Mouse (Mus musculus) stomach, embryonic 14.5 days (tissue): ENCODE results near the gene Prm3. TPM values are rescaled to one million over a fixed set of nuclear protein-coding genes. Genes with fewer than 3 reads are reported as not detected.

ENCODE experiments used
- ATAC-seq: fragments of 200-750 bp; cut with Nextera tagmentation; 2 replicates; pipeline ENCODE4 v1.8.0; 2017; ENCODE audit warnings: low read depth, moderate TSS enrichment; ENCODE audit not compliant: insufficient number of reproducible peaks, insufficient read depth, low FRiP score
- H3K27ac ChIP-seq: fragments of 300-500 bp; sonication (generic); 2 replicates; pipeline ENCODE4 v1.5.1; 2014; ENCODE audit warnings: mild to moderate bottlenecking, low read length, moderate library complexity, mixed read lengths
- H3K27me3 ChIP-seq: fragments of 300-500 bp; sonication (generic); 2 replicates; pipeline ENCODE4 v1.6.1; 2014; ENCODE audit warnings: low read length, control low read depth, mixed read lengths; ENCODE audit not compliant: control insufficient read depth, insufficient read depth
- H3K36me3 ChIP-seq: fragments of 300-500 bp; sonication (generic); 2 replicates; pipeline ENCODE4 v1.6.1; 2014; ENCODE audit warnings: mild to moderate bottlenecking, control low read depth, low read length, moderate library complexity, mixed read lengths; ENCODE audit not compliant: control insufficient read depth, insufficient read depth
- H3K4me1 ChIP-seq: fragments of 300-500 bp; sonication (generic); 2 replicates; pipeline ENCODE4 v1.6.1; 2014; ENCODE audit warnings: low read length, control low read depth, mixed read lengths; ENCODE audit not compliant: control insufficient read depth, insufficient read depth
- H3K4me2 ChIP-seq: fragments of 300-500 bp; sonication (generic); replicated peaks from 2 replicates; pipeline ENCODE4 v1.6.1; 2014; ENCODE audit warnings: low read depth, low read length, control low read depth
- H3K4me3 ChIP-seq: fragments of 300-500 bp; sonication (generic); 2 replicates; pipeline ENCODE4 v1.5.1; 2014; ENCODE audit warnings: low read depth, low read length, control low read depth
- H3K9ac ChIP-seq: fragments of 300-500 bp; sonication (generic); replicated peaks from 2 replicates; pipeline ENCODE4 v1.6.1; 2014; ENCODE audit warnings: low read depth, mild to moderate bottlenecking, control low read depth, low read length, moderate library complexity, mixed read lengths
- H3K9me3 ChIP-seq: fragments of 300-500 bp; sonication (generic); 2 replicates; pipeline ENCODE4 v1.6.1; 2016; ENCODE audit warnings: low read depth, low read length, control low read depth; ENCODE audit not compliant: control insufficient read depth
- WGBS: fragments of 180-500 bp; shearing (Covaris S2); extraction: QIAGEN DNeasy Blood & Tissue Kit; methylation state at CpG from one replicate; pipeline ENCODE4 v1.1.7; 2014; 5-methylcytosine and 5-hydroxymethylcytosine counted together
- polyA plus RNA-seq: library from polyadenylated mRNA; unstranded; fragments of >200 nt; fragmentation: Nextera tagmentation; extraction: Ambion mirVana; gene quantifications from 2 replicates; pipeline ENCODE4 v1.2.1, GENCODE M21; 2014

The Prm3 gene
- not detected in 2 replicates for polyA plus RNA-seq

GRCm38 (mm10) chr16:10790702-10791101 is at the start of gene Prm3:
Gene Prm3, minus strand, starts transcription at chr16:10790914.
- Histone ChIP-seq H3K9ac (no peak within 1 kb of the TSS), H3K27ac (no peak within 1 kb of the TSS), H3K27me3 (no peaks in the 10 kb centered on the region), H3K9me3 (no peaks in the 10 kb centered on the region), H3K4me1 (peaks cover 12% of the 10 kb centered on the region; the same call in 1 of the 2 replicates), H3K36me3 (no peaks in the 10 kb centered on the region), H3K4me3 (no peak within 1 kb of the TSS), H3K4me2 (no peak within 1 kb of the TSS)
- 73% methylated on average over 9 of the region's 9 CpGs for WGBS
- ATAC-seq: no peak

DNA sequence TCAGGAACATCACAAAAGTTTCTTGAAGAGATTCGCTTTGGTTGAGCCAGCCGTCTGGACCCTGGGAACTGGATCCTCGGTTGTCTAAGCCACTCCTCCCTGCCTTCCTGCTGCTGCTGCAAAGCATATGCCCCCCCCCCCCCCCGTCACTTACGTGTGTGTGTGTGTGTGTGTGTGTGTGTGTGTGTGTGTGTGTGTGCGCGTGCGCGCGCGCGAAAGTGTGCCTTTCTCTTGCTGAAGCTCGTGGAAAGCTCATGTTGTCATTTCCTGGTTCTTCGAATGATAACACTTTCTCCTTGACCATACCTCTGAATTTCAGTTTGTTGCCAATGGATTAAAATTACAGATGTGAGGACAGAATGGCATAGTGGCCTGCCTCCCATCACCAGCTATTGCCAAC is 49.3 kb upstream of the Prm3 start:
- Histone ChIP-seq H3K4me2 (no peak overlapping the region), H3K27me3 (no peaks in the 10 kb centered on the region), H3K9ac (no peak overlapping the region), H3K4me3 (no peak overlapping the region), H3K36me3 (no peaks in the 10 kb centered on the region), H3K4me1 (peaks cover 17% of the 10 kb centered on the region), H3K27ac (no peak overlapping the region), H3K9me3 (no peaks in the 10 kb centered on the region)
- ATAC-seq: no peak
- 83% methylated on average over 12 of the region's 14 CpGs for WGBS

DNA sequence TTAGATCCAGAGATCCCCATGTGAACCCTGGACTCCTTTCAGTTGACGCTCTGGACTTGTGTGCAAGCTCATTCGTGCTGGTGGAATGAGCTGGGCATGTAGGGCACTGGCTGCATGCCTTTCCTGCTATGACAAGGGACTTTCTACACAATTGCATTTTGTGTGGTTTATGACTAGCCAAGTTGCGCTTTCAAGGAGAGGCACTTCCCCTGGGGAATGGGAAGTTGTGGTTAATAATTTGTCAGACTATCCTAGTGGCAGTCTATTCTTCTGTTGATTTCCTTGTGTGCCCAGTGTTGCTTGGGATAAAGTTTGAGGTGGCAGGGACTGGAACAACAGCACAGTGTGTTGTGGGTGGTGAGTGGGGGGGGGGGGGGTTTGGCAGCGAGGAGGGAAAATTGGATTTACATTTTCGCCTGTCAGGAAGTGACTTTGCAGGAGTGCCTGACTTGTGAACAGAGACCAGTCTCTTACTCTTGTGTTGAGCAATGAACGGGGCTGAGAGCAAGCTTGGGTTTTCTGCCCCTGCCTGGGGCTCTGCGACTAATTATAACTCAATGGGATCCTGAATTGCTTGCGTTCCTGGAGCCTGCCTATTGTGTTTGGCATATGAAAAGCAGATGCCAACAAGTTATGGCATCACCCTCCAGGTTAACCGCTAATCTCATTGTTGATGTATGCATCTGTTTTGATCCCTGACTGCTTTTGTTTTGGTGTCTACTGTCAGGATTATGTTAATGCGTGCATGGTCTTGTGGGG is 48.0 kb upstream of the Prm3 start:
- H3K9me3 ChIP-seq: no peaks in the 10 kb centered on the region
- no peak overlapping the region for H3K9ac ChIP-seq
- H3K36me3 ChIP-seq: no peaks in the 10 kb centered on the region
- no peaks in the 10 kb centered on the region for H3K27me3 ChIP-seq
- H3K27ac ChIP-seq: peak overlapping the region; percentile 49; the same call in 1 of the 2 replicates
- H3K4me2 ChIP-seq: no peak overlapping the region
- H3K4me3 ChIP-seq: no peak overlapping the region
- 58% methylated on average over 10 of the region's 10 CpGs for WGBS
- H3K4me1 ChIP-seq: peaks cover 12% of the 10 kb centered on the region
- no peak for ATAC-seq

GRCm38 (mm10) chr16:10837903-10838302 is 47.2 kb upstream of the Prm3 start:
- Histone ChIP-seq H3K9me3 (no peaks in the 10 kb centered on the region), H3K4me2 (no peak overlapping the region), H3K36me3 (no peaks in the 10 kb centered on the region), H3K27me3 (no peaks in the 10 kb centered on the region), H3K4me1 (peaks cover 7% of the 10 kb centered on the region), H3K27ac (no peak overlapping the region; the same call in 1 of the 2 replicates), H3K9ac (no peak overlapping the region; the same call in 1 of the 2 replicates), H3K4me3 (no peak overlapping the region)
- ATAC-seq: no peak
- 79% methylated on average over 1 of the region's 1 CpGs for WGBS

- H3K9me3 ChIP-seq: no peaks in the 10 kb centered on the region
- ATAC-seq: no peak
- no peaks in the 10 kb centered on the region for H3K27me3 ChIP-seq
- no peak overlapping the region for H3K4me3 ChIP-seq
- 82% methylated on average over 3 of the region's 3 CpGs for WGBS
- peaks cover 7% of the 10 kb centered on the region for H3K4me1 ChIP-seq
- H3K36me3 ChIP-seq: no peaks in the 10 kb centered on the region
- no peak overlapping the region for H3K27ac ChIP-seq
- H3K9ac ChIP-seq: no peak overlapping the region
- no peak overlapping the region for H3K4me2 ChIP-seq
Measured at GRCm38 (mm10) chr16:10837250-10837649, 46.5 kb upstream of the Prm3 start.

GRCm38 (mm10) chr16:10836388-10836787 is 45.7 kb upstream of the Prm3 start:
- no peak overlapping the region for H3K4me3 ChIP-seq
- no peaks in the 10 kb centered on the region for H3K27me3 ChIP-seq
- 92% methylated on average over 3 of the region's 3 CpGs for WGBS
- no peak overlapping the region for H3K9ac ChIP-seq
- H3K36me3 ChIP-seq: no peaks in the 10 kb centered on the region
- H3K4me1 ChIP-seq: peaks cover 7% of the 10 kb centered on the region
- H3K9me3 ChIP-seq: no peaks in the 10 kb centered on the region
- H3K4me2 ChIP-seq: no peak overlapping the region
- no peak for ATAC-seq
- H3K27ac ChIP-seq: no peak overlapping the region

- Histone ChIP-seq H3K4me1 (peaks cover 7% of the 10 kb centered on the region), H3K4me3 (peak within 1 kb of the TSS; percentile 72), H3K36me3 (no peaks in the 10 kb centered on the region), H3K9ac (peak within 1 kb of the TSS; percentile 67), H3K9me3 (no peaks in the 10 kb centered on the region), H3K27me3 (no peaks in the 10 kb centered on the region), H3K4me2 (peak within 1 kb of the TSS; percentile 68), H3K27ac (peak within 1 kb of the TSS; percentile 91; the same call in 1 of the 2 replicates)
- ATAC-seq: peak; percentile 96
- under 1% methylated on average over 69 of the region's 69 CpGs for WGBS
Measured at GRCm38 (mm10) chr16:10834911-10835587, 44.3 kb upstream of the Prm3 start, which contains the start of gene Rmi2. Gene Rmi2, plus strand, starts transcription at chr16:10835059.

- WGBS: 5% methylated on average over 12 of the region's 12 CpGs
- Histone ChIP-seq H3K4me2 (peak overlapping the region; percentile 68), H3K4me1 (peaks cover 7% of the 10 kb centered on the region), H3K36me3 (no peaks in the 10 kb centered on the region), H3K9ac (peak overlapping the region; percentile 67; the same call in 1 of the 2 replicates), H3K4me3 (peak overlapping the region; percentile 72), H3K27ac (no peak overlapping the region), H3K9me3 (no peaks in the 10 kb centered on the region), H3K27me3 (no peaks in the 10 kb centered on the region)
- ATAC-seq: no peak
Measured at GRCm38 (mm10) chr16:10834542-10834910, 43.8 kb upstream of the Prm3 start.
